In the genomic region with DNA sequence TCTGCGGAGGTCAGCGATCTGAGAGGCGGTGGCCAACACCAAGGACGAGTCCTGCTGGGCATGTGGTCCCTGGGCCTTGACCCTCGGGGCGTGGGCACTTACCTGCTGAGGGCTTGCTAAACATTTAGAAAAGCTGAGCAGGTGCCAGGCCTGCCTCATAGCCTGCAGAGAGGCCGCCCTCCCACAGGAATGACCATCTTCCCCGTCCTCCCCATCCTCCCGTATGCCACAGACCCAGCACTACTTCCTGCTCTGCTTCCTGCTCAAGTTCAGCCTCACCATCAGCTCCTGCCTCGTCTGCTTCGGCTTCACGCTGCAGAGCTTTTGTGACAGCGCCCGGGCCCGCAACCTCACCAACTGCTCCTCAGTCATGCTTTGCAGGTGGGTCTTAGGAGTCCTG, we compare ENCODE assay signal across 23 mouse cellular contexts. TPM values are rescaled to one million over a fixed set of nuclear protein-coding genes. Genes with fewer than 3 reads are reported as not detected.
DNase-seq lines count a peak whose midpoint lies in the region; ATAC-seq and TF ChIP-seq lines count a peak whose summit lies in the region.
"Had no signal": no experiment of that assay in that cellular context is flagged by ENCODE, and none has a peak within 500 bp of the region (broad histone marks: within the 10 kb centered on the region; RNA-seq: fewer than 3 reads in every experiment).

No protein-coding gene starts in this region.

- no peaks in the 10 kb centered on the region for H3K4me1 ChIP-seq in heart, embryonic 12.5 days (replicated peaks)
- no peaks in the 10 kb centered on the region for H3K4me1 ChIP-seq in hindbrain, embryonic 10.5 days (replicated peaks)
- H3K4me1 ChIP-seq in hindbrain, embryonic 12.5 days = no peaks in the 10 kb centered on the region
- H3K4me1 ChIP-seq in lung, postnatal 0 days (ENCODE audit: insufficient read depth, low read depth, low read length) = no peaks in the 10 kb centered on the region
- H3K4me1 ChIP-seq: hindbrain, embryonic 15.5 days; lung, embryonic 15.5 days; neural tube, embryonic 15.5 days had no signal

- ATAC-seq in heart, embryonic 12.5 days (ENCODE audit: insufficient number of reproducible peaks, low FRiP score) = no peak
- ATAC-seq in hindbrain, embryonic 12.5 days (ENCODE audit: low FRiP score) = no peak
- peak; percentile 13; the same call in 1 of the 2 replicates for ATAC-seq in lung, postnatal 0 days
- ATAC-seq: forebrain, embryonic 14.5 days; Patski had no signal

- no peak for TF ChIP-seq EP300 in lung, postnatal 0 days (IDR thresholded peaks at IDR 0.05)

- no peak overlapping the region for H3K4me3 ChIP-seq in heart, embryonic 12.5 days
- no peak overlapping the region for H3K4me3 ChIP-seq in hindbrain, embryonic 10.5 days
- H3K4me3 ChIP-seq in hindbrain, embryonic 12.5 days = no peak overlapping the region
- H3K4me3 ChIP-seq in lung, postnatal 0 days (ENCODE audit: low read depth, low read length) = no peak overlapping the region
- H3K4me3 ChIP-seq: hindbrain, embryonic 15.5 days; lung, embryonic 15.5 days; neural tube, embryonic 15.5 days had no signal

- H3K9ac ChIP-seq in heart, embryonic 12.5 days = no peak overlapping the region
- H3K9ac ChIP-seq in hindbrain, embryonic 12.5 days = no peak overlapping the region
- no peak overlapping the region for H3K9ac ChIP-seq in lung, postnatal 0 days (replicated peaks; ENCODE audit: low read depth)
- H3K9ac ChIP-seq: hindbrain, embryonic 15.5 days; lung, embryonic 15.5 days; neural tube, embryonic 15.5 days had no signal

- no peaks in the 10 kb centered on the region for H3K27me3 ChIP-seq in heart, embryonic 12.5 days (replicated peaks)
- no peaks in the 10 kb centered on the region for H3K27me3 ChIP-seq in hindbrain, embryonic 10.5 days (ENCODE audit: insufficient read depth, poor library complexity, severe bottlenecking)
- no peaks in the 10 kb centered on the region for H3K27me3 ChIP-seq in hindbrain, embryonic 12.5 days
- H3K27me3 ChIP-seq in lung, postnatal 0 days (replicated peaks; ENCODE audit: insufficient read depth, low read length) = no peaks in the 10 kb centered on the region
- H3K27me3 ChIP-seq: hindbrain, embryonic 15.5 days; lung, embryonic 15.5 days; neural tube, embryonic 15.5 days; Patski had no signal

- WGBS in heart, embryonic 12.5 days = 78% methylated on average over 15 of the region's 15 CpGs
- whole genome bisulfite sequencing in hindbrain, embryonic 10.5 days = 89% methylated on average over 15 of the region's 15 CpGs
- WGBS in hindbrain, embryonic 12.5 days = 84% methylated on average over 14 of the region's 15 CpGs
- 68% methylated on average over 15 of the region's 15 CpGs for WGBS in lung, postnatal 0 days

- H3K36me3 ChIP-seq in heart, embryonic 12.5 days = peaks cover 99% of the 10 kb centered on the region
- H3K36me3 ChIP-seq in hindbrain, embryonic 10.5 days = peaks cover 100% of the 10 kb centered on the region
- peaks cover 98% of the 10 kb centered on the region for H3K36me3 ChIP-seq in hindbrain, embryonic 12.5 days
- peaks cover 52% of the 10 kb centered on the region for H3K36me3 ChIP-seq in lung, postnatal 0 days (ENCODE audit: insufficient read depth, low read length)

- intact Hi-C loops in heart, postnatal 10 days (cut with DNase I) = no loop called here

- no peak overlapping the region for H3K4me2 ChIP-seq in heart, embryonic 12.5 days
- no peak overlapping the region for H3K4me2 ChIP-seq in hindbrain, embryonic 12.5 days (replicated peaks)
- H3K4me2 ChIP-seq in lung, postnatal 0 days (replicated peaks; ENCODE audit: low read depth, low read length) = no peak overlapping the region
- H3K4me2 ChIP-seq: hindbrain, embryonic 15.5 days; lung, embryonic 15.5 days; neural tube, embryonic 15.5 days had no signal

- H3K9me3 ChIP-seq in heart, embryonic 12.5 days (replicated peaks) = no peaks in the 10 kb centered on the region
- H3K9me3 ChIP-seq in hindbrain, embryonic 10.5 days = no peaks in the 10 kb centered on the region
- no peaks in the 10 kb centered on the region for H3K9me3 ChIP-seq in hindbrain, embryonic 12.5 days (replicated peaks)
- no peaks in the 10 kb centered on the region for H3K9me3 ChIP-seq in lung, postnatal 0 days (ENCODE audit: low read length)
- H3K9me3 ChIP-seq: hindbrain, embryonic 15.5 days; lung, embryonic 15.5 days; neural tube, embryonic 15.5 days had no signal

- no peak for DNase-seq in heart, postnatal 10 days
- no peak for DNase-seq in hindbrain, embryonic 10.5 days (ENCODE audit: low spot score)
- peak; percentile 61 for DNase-seq in kidney, postnatal 10 days
- no peak for DNase-seq in kidney, adult 8-10 months
- no peak for DNase-seq in lung, postnatal 0 days (ENCODE audit: low spot score)
- no peak for DNase-seq in lung, postnatal 14 days
- DNase-seq: adrenal gland, postnatal 10 days; cerebellum, adult 8-10 months; cerebellum, postnatal 25 days; gastrocnemius, postnatal 14 days; layer of hippocampus, postnatal 36 days; left cerebral cortex, postnatal 4 days; midbrain, embryonic 14.5 days; retina, postnatal 1 day; right cerebral cortex, postnatal 14 days; thymus, postnatal 4 days had no signal

- no peak for TF ChIP-seq CTCF in lung, postnatal 0 days (IDR thresholded peaks at IDR 0.05)

- 0 out of 2 replicates have a peak overlapping the region, but pooled peaks have one; percentile 1 for H3K27ac ChIP-seq in heart, embryonic 12.5 days (ENCODE audit: poor library complexity, severe bottlenecking)
- H3K27ac ChIP-seq in hindbrain, embryonic 10.5 days = peak overlapping the region; percentile 16; the same call in 1 of the 2 replicates
- no peak overlapping the region for H3K27ac ChIP-seq in hindbrain, embryonic 12.5 days
- H3K27ac ChIP-seq in lung, postnatal 0 days (ENCODE audit: low read length) = no peak overlapping the region
- H3K27ac ChIP-seq: hindbrain, embryonic 15.5 days; lung, embryonic 15.5 days; neural tube, embryonic 15.5 days had no signal

RNA-seq across cellular contexts. Expression of a gene that starts 16.5 kb away (rescaled TPM):
- 23.5 and 25.3 TPM in 2 replicates for polyA plus RNA-seq in heart, embryonic 12.5 days (2016; fragmentation: Nextera tagmentation; extraction: Ambion mirVana)
- 10 to 100 TPM; 59.4 to 60.9 TPM for total RNA-seq in heart, postnatal 10 days (2021)
- polyA plus RNA-seq in hindbrain, embryonic 10.5 days (2016; fragmentation: Nextera tagmentation; extraction: Ambion mirVana) = 19.0 and 21.5 TPM in 2 replicates
- polyA plus RNA-seq in hindbrain, embryonic 12.5 days (2016; fragmentation: Nextera tagmentation; extraction: Ambion mirVana) = 17.2 and 17.9 TPM in 2 replicates
- 17.5 and 17.9 TPM in 2 replicates for polyA plus RNA-seq in lung, postnatal 0 days (2015; fragmentation: Nextera tagmentation; extraction: Ambion mirVana)

RNA-seq across cellular contexts. Expression of a gene that starts 17.6 kb away (rescaled TPM):
- polyA plus RNA-seq in heart, embryonic 12.5 days (2016; fragmentation: Nextera tagmentation; extraction: Ambion mirVana) = 23.0 and 29.2 TPM in 2 replicates
- total RNA-seq in heart, postnatal 10 days (2021) = 10 to 100 TPM; 10.5 to 15.0 TPM
- polyA plus RNA-seq in hindbrain, embryonic 10.5 days (2016; fragmentation: Nextera tagmentation; extraction: Ambion mirVana) = 38.1 and 41.5 TPM in 2 replicates
- 27.1 and 28.8 TPM in 2 replicates for polyA plus RNA-seq in hindbrain, embryonic 12.5 days (2016; fragmentation: Nextera tagmentation; extraction: Ambion mirVana)
- polyA plus RNA-seq in lung, postnatal 0 days (2015; fragmentation: Nextera tagmentation; extraction: Ambion mirVana) = 18.2 and 19.9 TPM in 2 replicates

RNA-seq across cellular contexts. Expression of a gene that starts 27.0 kb away (rescaled TPM):
- 22.5 and 25.8 TPM in 2 replicates for polyA plus RNA-seq in heart, embryonic 12.5 days (2016; fragmentation: Nextera tagmentation; extraction: Ambion mirVana)
- total RNA-seq in heart, postnatal 10 days (2021) = 10 to 100 TPM; 17.9 to 18.2 TPM
- polyA plus RNA-seq in hindbrain, embryonic 10.5 days (2016; fragmentation: Nextera tagmentation; extraction: Ambion mirVana) = 10.4 and 11.9 TPM in 2 replicates
- 4.0 and 6.1 TPM in 2 replicates for polyA plus RNA-seq in hindbrain, embryonic 12.5 days (2016; fragmentation: Nextera tagmentation; extraction: Ambion mirVana)
- 66.0 and 70.1 TPM in 2 replicates for polyA plus RNA-seq in lung, postnatal 0 days (2015; fragmentation: Nextera tagmentation; extraction: Ambion mirVana)

RNA-seq across cellular contexts. Expression of a gene that starts 31.7 kb away (rescaled TPM):
- polyA plus RNA-seq in heart, embryonic 12.5 days (2016; fragmentation: Nextera tagmentation; extraction: Ambion mirVana) = 52.4 and 52.5 TPM in 2 replicates
- total RNA-seq in heart, postnatal 10 days (2021) = 100 to 1,000 TPM; 106 to 116 TPM
- polyA plus RNA-seq in hindbrain, embryonic 10.5 days (2016; fragmentation: Nextera tagmentation; extraction: Ambion mirVana) = 42.0 and 47.4 TPM in 2 replicates
- polyA plus RNA-seq in hindbrain, embryonic 12.5 days (2016; fragmentation: Nextera tagmentation; extraction: Ambion mirVana) = 41.6 and 42.1 TPM in 2 replicates
- 17.0 and 19.4 TPM in 2 replicates for polyA plus RNA-seq in lung, postnatal 0 days (2015; fragmentation: Nextera tagmentation; extraction: Ambion mirVana)

Comparison
In these comparisons a context has a peak if more than half of its experiments do, and no peak if none do; other contexts are left out.
1. H3K27ac ChIP-seq: peak in heart, embryonic 12.5 days (single experiment) and hindbrain, embryonic 10.5 days (single experiment); none in hindbrain, embryonic 12.5 days (single experiment) and lung, postnatal 0 days (single experiment).